Mouse (Mus musculus) heart, embryonic 12.5 days (tissue): Measurements from ENCODE around the gene Hivep3. TPM values are rescaled to one million over a fixed set of nuclear protein-coding genes. Genes with fewer than 3 reads are reported as not detected.

Experiments used
- ATAC-seq: fragments of 200-750 bp; cut with Nextera tagmentation; 2 replicates; pipeline ENCODE4 v1.8.0; 2017; ENCODE audit warnings: moderate TSS enrichment, moderate library complexity; ENCODE audit not compliant: insufficient number of reproducible peaks, low FRiP score
- H3K27ac ChIP-seq: fragments of 300-500 bp; sonication (generic); 2 replicates; pipeline ENCODE4 v1.5.1; 2016; ENCODE audit warnings: mild to moderate bottlenecking, moderate library complexity; ENCODE audit not compliant: poor library complexity, severe bottlenecking
- H3K27me3 ChIP-seq: fragments of 300-500 bp; sonication (generic); replicated peaks from 2 replicates; pipeline ENCODE4 v1.6.1; 2016; ENCODE audit warnings: mild to moderate bottlenecking, moderate library complexity
- H3K36me3 ChIP-seq: fragments of 300-500 bp; sonication (generic); 2 replicates; pipeline ENCODE4 v1.6.1; 2016; ENCODE audit warnings: mild to moderate bottlenecking, moderate library complexity
- H3K4me1 ChIP-seq: fragments of 300-500 bp; sonication (generic); replicated peaks from 2 replicates; pipeline ENCODE4 v1.6.1; 2016; ENCODE audit warnings: mild to moderate bottlenecking
- H3K4me2 ChIP-seq: fragments of 300-500 bp; sonication (generic); 2 replicates; pipeline ENCODE4 v1.6.1; 2016; ENCODE audit warnings: mild to moderate bottlenecking, moderate library complexity
- H3K4me3 ChIP-seq: fragments of 300-500 bp; sonication (generic); 2 replicates; pipeline ENCODE4 v1.5.1; 2016; ENCODE audit warnings: mild to moderate bottlenecking
- H3K9ac ChIP-seq: fragments of 300-500 bp; sonication (generic); 2 replicates; pipeline ENCODE4 v1.6.1; 2016; ENCODE audit warnings: mild to moderate bottlenecking, moderate library complexity
- H3K9me3 ChIP-seq: fragments of 300-500 bp; sonication (generic); replicated peaks from 2 replicates; pipeline ENCODE4 v1.6.1; 2016; ENCODE audit warnings: mild to moderate bottlenecking, moderate library complexity
- WGBS: fragments of 180-500 bp; shearing (Covaris S2); methylation state at CpG from one replicate; pipeline ENCODE4 v1.1.7; 2016; 5-methylcytosine and 5-hydroxymethylcytosine counted together
- polyA plus RNA-seq: library from polyadenylated mRNA; unstranded; fragments of >200 nt; fragmentation: Nextera tagmentation; extraction: Ambion mirVana; gene quantifications from 2 replicates; pipeline ENCODE4 v1.2.1, GENCODE M21; 2016

Gene Hivep3
- polyA plus RNA-seq, 1 experiment from 2014 or later, result 6.1 TPM

- no peak overlapping the region for H3K4me2 ChIP-seq
- H3K27me3 ChIP-seq, result peaks cover 9% of the 10 kb centered on the region
- no peaks in the 10 kb centered on the region for H3K9me3 ChIP-seq
- no peaks in the 10 kb centered on the region for H3K36me3 ChIP-seq
- no peak for ATAC-seq
- H3K27ac ChIP-seq, result no peak overlapping the region
- no peak overlapping the region for H3K9ac ChIP-seq
- H3K4me1 ChIP-seq, result peaks cover 7% of the 10 kb centered on the region; the same call in 1 of the 2 replicates
- 59% methylated on average over 3 of the region's 3 CpGs for WGBS
- H3K4me3 ChIP-seq, result no peak overlapping the region
Measured at GRCm38 (mm10) chr4:120022392-120022791, 288.8 kb downstream of the Hivep3 start.

- no peak for ATAC-seq
- H3K9me3 ChIP-seq, result no peaks in the 10 kb centered on the region
- peaks cover 7% of the 10 kb centered on the region; the same call in 1 of the 2 replicates for H3K4me1 ChIP-seq
- H3K4me2 ChIP-seq, result no peak overlapping the region
- no peak overlapping the region for H3K27ac ChIP-seq
- no peaks in the 10 kb centered on the region for H3K36me3 ChIP-seq
- H3K9ac ChIP-seq, result no peak overlapping the region
- no peak overlapping the region for H3K4me3 ChIP-seq
- peaks cover 9% of the 10 kb centered on the region for H3K27me3 ChIP-seq
- 81% methylated on average over 4 of the region's 4 CpGs for WGBS
Measured at GRCm38 (mm10) chr4:120023221-120023840, 289.7 kb downstream of the Hivep3 start.

GRCm38 (mm10) chr4:120024071-120024470, 290.5 kb downstream of the Hivep3 start:
- H3K27ac ChIP-seq, result no peak overlapping the region
- H3K27me3 ChIP-seq, result peaks cover 9% of the 10 kb centered on the region
- 32% methylated on average over 10 of the region's 10 CpGs for WGBS
- H3K36me3 ChIP-seq, result no peaks in the 10 kb centered on the region
- no peak overlapping the region for H3K4me2 ChIP-seq
- H3K9ac ChIP-seq, result no peak overlapping the region
- peaks cover 7% of the 10 kb centered on the region; the same call in 1 of the 2 replicates for H3K4me1 ChIP-seq
- no peaks in the 10 kb centered on the region for H3K9me3 ChIP-seq
- H3K4me3 ChIP-seq, result no peak overlapping the region
- no peak for ATAC-seq

GRCm38 (mm10) chr4:120027671-120028070, 294.1 kb downstream of the Hivep3 start:
- Histone ChIP-seq H3K9me3 (no peaks in the 10 kb centered on the region), H3K36me3 (no peaks in the 10 kb centered on the region), H3K4me1 (peaks cover 11% of the 10 kb centered on the region; the same call in 1 of the 2 replicates), H3K27ac (no peak overlapping the region), H3K27me3 (peaks cover 17% of the 10 kb centered on the region), H3K9ac (no peak overlapping the region), H3K4me2 (no peak overlapping the region), H3K4me3 (no peak overlapping the region)
- ATAC-seq, result no peak
- WGBS, result 68% methylated on average over 1 of the region's 1 CpGs

GRCm38 (mm10) chr4:120029937-120030336, 296.4 kb downstream of the Hivep3 start:
- Histone ChIP-seq H3K9ac (no peak overlapping the region), H3K4me2 (no peak overlapping the region), H3K27ac (no peak overlapping the region), H3K9me3 (no peaks in the 10 kb centered on the region), H3K27me3 (peaks cover 35% of the 10 kb centered on the region), H3K4me3 (no peak overlapping the region), H3K36me3 (no peaks in the 10 kb centered on the region), H3K4me1 (peaks cover 9% of the 10 kb centered on the region)
- WGBS, result 79% methylated on average over 1 of the region's 1 CpGs
- no peak for ATAC-seq

- H3K9me3 ChIP-seq, result no peaks in the 10 kb centered on the region
- H3K9ac ChIP-seq, result peak overlapping the region; percentile 71
- peak overlapping the region; percentile 100 for H3K4me2 ChIP-seq
- peaks cover 9% of the 10 kb centered on the region for H3K4me1 ChIP-seq
- 9% methylated on average over 69 of the region's 70 CpGs for whole genome bisulfite sequencing
- no peak overlapping the region for H3K27ac ChIP-seq
- peak overlapping the region; percentile 72 for H3K4me3 ChIP-seq
- H3K27me3 ChIP-seq, result peaks cover 58% of the 10 kb centered on the region
- peak; percentile 80 for ATAC-seq
- H3K36me3 ChIP-seq, result no peaks in the 10 kb centered on the region
Measured at GRCm38 (mm10) chr4:120032320-120032983, 298.9 kb downstream of the Hivep3 start.

- H3K27ac ChIP-seq, result no peak overlapping the region
- H3K9ac ChIP-seq, result peak overlapping the region; percentile 71
- ATAC-seq, result peak; percentile 1; the same call in 1 of the 2 replicates
- peak overlapping the region; percentile 100 for H3K4me2 ChIP-seq
- H3K36me3 ChIP-seq, result no peaks in the 10 kb centered on the region
- H3K4me3 ChIP-seq, result peak overlapping the region; percentile 72
- no peaks in the 10 kb centered on the region for H3K9me3 ChIP-seq
- H3K4me1 ChIP-seq, result peaks cover 9% of the 10 kb centered on the region
- H3K27me3 ChIP-seq, result peaks cover 60% of the 10 kb centered on the region
- under 1% methylated on average over 38 of the region's 38 CpGs for WGBS
Measured at GRCm38 (mm10) chr4:120032984-120033355, 299.4 kb downstream of the Hivep3 start.

GRCm38 (mm10) chr4:120036294-120036693, 302.7 kb downstream of the Hivep3 start:
- Histone ChIP-seq H3K9ac (no peak overlapping the region), H3K4me1 (peaks cover 9% of the 10 kb centered on the region), H3K27me3 (peaks cover 47% of the 10 kb centered on the region), H3K36me3 (no peaks in the 10 kb centered on the region), H3K27ac (no peak overlapping the region), H3K4me2 (no peak overlapping the region), H3K4me3 (no peak overlapping the region), H3K9me3 (no peaks in the 10 kb centered on the region)
- ATAC-seq, result no peak
- 79% methylated on average over 4 of the region's 4 CpGs for WGBS

- H3K27ac ChIP-seq, result no peak overlapping the region
- no peak overlapping the region for H3K4me3 ChIP-seq
- H3K9me3 ChIP-seq, result no peaks in the 10 kb centered on the region
- WGBS, result 46% methylated on average over 7 of the region's 7 CpGs
- H3K4me2 ChIP-seq, result no peak overlapping the region
- H3K36me3 ChIP-seq, result no peaks in the 10 kb centered on the region
- peaks cover 8% of the 10 kb centered on the region for H3K4me1 ChIP-seq
- H3K9ac ChIP-seq, result no peak overlapping the region
- ATAC-seq, result no peak
- peaks cover 47% of the 10 kb centered on the region for H3K27me3 ChIP-seq
Measured at GRCm38 (mm10) chr4:120037007-120037406, 303.4 kb downstream of the Hivep3 start.

- 66% methylated on average over 2 of the region's 2 CpGs for whole genome bisulfite sequencing
- Histone ChIP-seq H3K9ac (no peak overlapping the region), H3K9me3 (no peaks in the 10 kb centered on the region), H3K4me3 (no peak overlapping the region), H3K36me3 (no peaks in the 10 kb centered on the region), H3K4me2 (no peak overlapping the region), H3K4me1 (peaks cover 10% of the 10 kb centered on the region), H3K27ac (no peak overlapping the region), H3K27me3 (peaks cover 14% of the 10 kb centered on the region)
- ATAC-seq, result no peak
Measured at GRCm38 (mm10) chr4:120041520-120041919, 307.9 kb downstream of the Hivep3 start.

- peaks cover 20% of the 10 kb centered on the region for H3K4me1 ChIP-seq
- H3K27ac ChIP-seq, result no peak overlapping the region
- no peak for ATAC-seq
- H3K9ac ChIP-seq, result no peak overlapping the region
- H3K9me3 ChIP-seq, result no peaks in the 10 kb centered on the region
- no peaks in the 10 kb centered on the region for H3K36me3 ChIP-seq
- H3K4me2 ChIP-seq, result no peak overlapping the region
- H3K4me3 ChIP-seq, result no peak overlapping the region
- WGBS, result 79% methylated on average over 7 of the region's 7 CpGs
- H3K27me3 ChIP-seq, result peaks cover 7% of the 10 kb centered on the region
Measured at GRCm38 (mm10) chr4:120042480-120042879, 308.9 kb downstream of the Hivep3 start.
